Mouse (Mus musculus) MEL (cell line): ENCODE measurements around the gene Tbc1d9. TPM values are rescaled to one million over a fixed set of nuclear protein-coding genes. Genes with fewer than 3 reads are reported as not detected.
"Not testable (repeated sequence)": the region's sequence is repeated elsewhere in the genome, so short reads cannot be mapped to it uniquely, and the experiment has no call there.

Experiments
- DNase-seq: peaks from one replicate; pipeline ENCODE4 v3.0.0; 2011; ENCODE audit warnings: low read depth, low spot score
- H3K27ac ChIP-seq: 2 replicates; pipeline ENCODE4 v1.5.1; 2012; ENCODE audit warnings: low read depth, mild to moderate bottlenecking, control low read depth, low read length, moderate library complexity; ENCODE audit not compliant: control insufficient read depth
- H3K27me3 ChIP-seq, 2 experiments: fragments of 150-350 bp in 1 of 2; sonication (generic) in 1 of 2; 2 replicates each; pipeline ENCODE4 v1.6.1; 2012; ENCODE audit warnings: low read length in 2 of 2, mild to moderate bottlenecking in 2 of 2, improper control_type of control experiment in 1 of 2, moderate library complexity in 1 of 2; ENCODE audit not compliant: insufficient read depth in 2 of 2, control insufficient read depth in 1 of 2
- H3K36me3 ChIP-seq, 2 experiments: 2 replicates each; pipeline ENCODE4 v1.6.1; 2012 to 2014; ENCODE audit warnings: low read length in 2 of 2, improper control_type of control experiment in 1 of 2, inconsistent platforms in 1 of 2, mild to moderate bottlenecking in 1 of 2; ENCODE audit not compliant: insufficient read depth in 2 of 2, control insufficient read depth in 1 of 2
- H3K4me1 ChIP-seq, 2 experiments: fragments of 150-350 bp in 1 of 2; sonication (generic) in 1 of 2; 2 replicates each; pipeline ENCODE4 v1.6.1; 2012; ENCODE audit warnings: low read length in 2 of 2, improper control_type of control experiment in 1 of 2, mild to moderate bottlenecking in 1 of 2; ENCODE audit not compliant: insufficient read depth in 2 of 2, control insufficient read depth in 1 of 2
- H3K4me3 ChIP-seq, 2 experiments: fragments of 150-350 bp in 1 of 2; sonication (generic) in 1 of 2; 2 replicates each; pipeline ENCODE4 v1.5.1; 2012; ENCODE audit warnings: low read depth in 2 of 2, low read length in 2 of 2, mild to moderate bottlenecking in 2 of 2, moderate library complexity in 2 of 2, control low read depth in 1 of 2, improper control_type of control experiment in 1 of 2; ENCODE audit not compliant: control insufficient read depth in 1 of 2, insufficient read depth in 1 of 2
- H3K79me2 ChIP-seq: 2 replicates; pipeline ENCODE4 v1.6.1; 2012; ENCODE audit warnings: mild to moderate bottlenecking, low read length, moderate library complexity; ENCODE audit not compliant: control insufficient read depth, poor library complexity, insufficient read depth
- H3K9ac ChIP-seq: 2 replicates; pipeline ENCODE4 v1.6.1; 2012; ENCODE audit warnings: low read depth, mild to moderate bottlenecking, control low read depth, low read length, moderate library complexity; ENCODE audit not compliant: control insufficient read depth, poor library complexity, severe bottlenecking
- H3K9me3 ChIP-seq: fragments of 150-350 bp; sonication (generic); replicated peaks from 2 replicates; pipeline ENCODE4 v1.6.1; 2012; ENCODE audit warnings: mild to moderate bottlenecking, low read length, improper control_type of control experiment, moderate library complexity; ENCODE audit not compliant: insufficient read depth
- BHLHE40 ChIP-seq: IDR thresholded peaks from 2 replicates; pipeline ENCODE4 v1.6.1; 2012; ENCODE audit warnings: low read depth, mild to moderate bottlenecking, inconsistent platforms, low read length, improper control_type of control experiment, borderline replicate concordance
- CHD2 ChIP-seq: IDR thresholded peaks from 2 replicates; pipeline ENCODE4 v1.6.1; 2011; ENCODE audit warnings: low read length, improper control_type of control experiment
- ELF1 ChIP-seq: IDR thresholded peaks from 2 replicates; pipeline ENCODE4 v1.6.1; 2014; ENCODE audit warnings: low read depth, mild to moderate bottlenecking, inconsistent platforms, low read length, improper control_type of control experiment, moderate library complexity
- EP300 ChIP-seq, 2 experiments: IDR thresholded peaks; 2 replicates each; pipeline ENCODE4 v1.6.1; 2011; ENCODE audit warnings: improper control_type of control experiment in 2 of 2, low read length in 2 of 2, low read depth in 1 of 2, mild to moderate bottlenecking in 1 of 2
- ETS1 ChIP-seq: IDR thresholded peaks from 2 replicates; pipeline ENCODE4 v1.6.1; 2012; ENCODE audit warnings: low read depth, mild to moderate bottlenecking, inconsistent platforms, low read length, improper control_type of control experiment, moderate library complexity
- GABPA ChIP-seq: IDR thresholded peaks from 2 replicates; pipeline ENCODE4 v1.6.1; 2012; ENCODE audit warnings: low read depth, mild to moderate bottlenecking, inconsistent platforms, low read length, improper control_type of control experiment, moderate library complexity
- HCFC1 ChIP-seq: IDR thresholded peaks from 2 replicates; pipeline ENCODE4 v1.6.1; 2012; ENCODE audit warnings: low read depth, mild to moderate bottlenecking, inconsistent platforms, low read length, improper control_type of control experiment, moderate library complexity
- JUND ChIP-seq: IDR thresholded peaks from 2 replicates; pipeline ENCODE4 v1.6.1; 2011; ENCODE audit warnings: low read depth, mild to moderate bottlenecking, improper control_type of control experiment, low read length
- KAT2A ChIP-seq: conservative IDR thresholded peaks from 2 replicates; pipeline ENCODE4 v1.6.1; 2012; ENCODE audit warnings: low read depth, low read length, improper control_type of control experiment, inconsistent platforms
- MAZ ChIP-seq: IDR thresholded peaks from 2 replicates; pipeline ENCODE4 v1.6.1; 2012; ENCODE audit warnings: low read depth, mild to moderate bottlenecking, inconsistent platforms, low read length, improper control_type of control experiment
- MXI1 ChIP-seq: IDR thresholded peaks from 2 replicates; pipeline ENCODE4 v1.6.1; 2011; ENCODE audit warnings: mild to moderate bottlenecking, low read depth, low read length, improper control_type of control experiment
- POLR2AphosphoS2 ChIP-seq: IDR thresholded peaks from 2 replicates; pipeline ENCODE4 v1.6.1; 2011; ENCODE audit warnings: low read length, improper control_type of control experiment
- RCOR1 ChIP-seq: IDR thresholded peaks from 2 replicates; pipeline ENCODE4 v1.6.1; 2012; ENCODE audit warnings: low read depth, mild to moderate bottlenecking, inconsistent platforms, low read length, improper control_type of control experiment
- USF2 ChIP-seq, 2 experiments: IDR thresholded peaks; 2 replicates each; pipeline ENCODE4 v1.6.1; 2011 to 2012; ENCODE audit warnings: improper control_type of control experiment in 2 of 2, low read length in 2 of 2, borderline replicate concordance in 1 of 2, inconsistent platforms in 1 of 2, low read depth in 1 of 2, mild to moderate bottlenecking in 1 of 2; ENCODE audit not compliant: insufficient read depth in 1 of 2
- ZC3H11A ChIP-seq: IDR thresholded peaks from 2 replicates; pipeline ENCODE4 v1.6.1; 2012; ENCODE audit warnings: low read depth, mild to moderate bottlenecking, inconsistent platforms, low read length, improper control_type of control experiment
- ZNF384 ChIP-seq: IDR thresholded peaks from 2 replicates; pipeline ENCODE4 v1.6.1; 2012; ENCODE audit warnings: low read depth, mild to moderate bottlenecking, inconsistent platforms, low read length, improper control_type of control experiment
- polyA plus RNA-seq, 2 experiments: library from polyadenylated mRNA; stranded (reverse) in 1 of 2; unstranded in 1 of 2; fragments of >175 nt in 1 of 2; fragments of >200 nt in 1 of 2; gene quantifications; 2 replicates each; pipeline versions ENCODE4 v1.2.1 to v1.2.4; 2012; ENCODE audit warnings: low replicate concordance in 2 of 2, low read depth in 1 of 2; ENCODE audit not compliant: insufficient read length in 2 of 2, insufficient read depth in 1 of 2, missing spikeins in 1 of 2
- total RNA-seq: library from RNA; depleted of rRNA; stranded (reverse); fragments of 300-350 nt; gene quantifications from 2 replicates; pipeline ENCODE4 v1.2.3, GENCODE M21; 2012

The Tbc1d9 gene
- total and polyA plus RNA-seq, 3 experiments = not detected

DNA sequence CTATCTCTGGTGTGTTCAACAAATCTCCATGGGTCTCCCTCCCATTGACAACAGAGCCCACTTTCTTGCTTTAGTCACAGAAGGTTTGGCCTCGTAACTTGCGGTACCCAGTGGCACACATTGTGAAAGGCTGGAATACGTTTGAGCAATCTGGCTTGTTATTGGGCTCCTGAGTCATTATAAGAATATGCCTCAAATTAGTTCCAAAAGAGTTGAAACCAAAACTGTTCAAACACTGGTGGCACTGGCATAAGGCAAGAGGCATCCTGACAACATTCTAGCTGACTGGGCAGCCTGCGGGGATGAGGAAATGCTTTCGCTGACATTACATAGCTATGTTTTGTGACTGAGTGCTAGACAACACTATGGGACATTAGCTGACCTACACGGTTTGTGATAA lies 144.7 kb downstream of the Tbc1d9 start:
- H3K27me3 ChIP-seq = no peaks in the 10 kb centered on the region
- TF ChIP-seq ZC3H11A = no peak

DNA sequence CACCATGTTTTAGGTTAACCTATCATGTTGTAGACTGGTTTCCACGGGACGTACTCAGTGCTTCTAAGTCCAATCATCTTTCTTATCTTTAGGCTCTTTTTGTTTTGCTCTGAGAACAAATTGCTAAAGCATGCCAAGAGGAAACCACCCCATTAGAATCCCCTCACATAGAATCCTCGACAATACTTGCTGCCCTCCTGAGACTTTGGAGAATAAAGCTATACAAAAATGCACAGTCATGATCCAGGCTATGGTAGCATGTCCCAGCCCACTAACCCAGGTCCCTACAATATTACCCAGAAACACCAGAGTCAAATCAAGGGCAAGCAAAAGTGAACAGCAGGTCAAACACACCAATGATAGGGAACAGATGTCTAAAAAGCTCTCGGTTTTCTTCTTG lies 149.9 kb downstream of the Tbc1d9 start:
- not testable (repeated sequence) for H3K9me3 ChIP-seq, H3K79me2 ChIP-seq, H3K4me1 ChIP-seq, H3K27me3 ChIP-seq, H3K9ac ChIP-seq, H3K36me3 ChIP-seq, H3K27ac ChIP-seq, H3K4me3 ChIP-seq, DNase-seq

More for the DNA sequence above, 144.7 kb downstream of the Tbc1d9 start:
- no peaks in the 10 kb centered on the region for H3K9me3 ChIP-seq
- no peak overlapping the region for H3K9ac ChIP-seq
- no peak overlapping the region for H3K4me3 ChIP-seq
- no peaks in the 10 kb centered on the region for H3K36me3 ChIP-seq
- H3K79me2 ChIP-seq = no peaks in the 10 kb centered on the region
- no peaks in the 10 kb centered on the region for H3K4me1 ChIP-seq
- DNase-seq = no peak
- no peak overlapping the region for H3K27ac ChIP-seq

DNA sequence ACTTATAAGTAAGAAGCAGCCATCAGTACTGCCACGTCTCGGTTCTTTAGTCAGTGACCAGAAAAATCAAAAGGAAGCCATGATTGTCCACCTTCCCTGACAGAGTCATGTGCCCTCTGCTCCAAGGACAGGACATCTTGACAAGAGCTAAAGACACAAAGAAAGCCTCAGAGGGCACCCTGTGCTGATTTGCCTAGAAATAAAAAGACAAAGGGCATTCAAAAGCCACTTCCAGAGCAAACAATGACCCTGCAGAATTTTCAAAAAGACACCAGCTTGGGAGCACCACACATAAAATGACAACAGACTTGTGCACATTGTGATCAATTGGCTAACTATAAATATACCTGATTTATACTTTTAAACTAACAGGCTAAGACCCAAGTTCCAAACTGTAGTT lies 150.5 kb downstream of the Tbc1d9 start:
- no peak for TF ChIP-seq ETS1
- TF ChIP-seq MXI1 = no peak
- TF ChIP-seq EP300 (IDR thresholded peaks at IDR 0.05; ENCODE audit: low read depth in 1 of 2, low read length in 2 of 2) = no peak
- TF ChIP-seq ZNF384 = no peak
- no peak for TF ChIP-seq RCOR1
- TF ChIP-seq CHD2 = no peak
- no peak for TF ChIP-seq ELF1
- TF ChIP-seq MAZ = no peak
- TF ChIP-seq GABPA = no peak
- no peak for TF ChIP-seq HCFC1
- no peak for TF ChIP-seq BHLHE40
- no peak for TF ChIP-seq USF2 (IDR thresholded peaks at IDR 0.05; ENCODE audit: borderline replicate concordance in 1 of 2, insufficient read depth in 1 of 2, low read depth in 1 of 2, low read length in 2 of 2)
- TF ChIP-seq KAT2A = no peak
- no peak for TF ChIP-seq JUND
- no peak for TF ChIP-seq POLR2AphosphoS2
- H3K4me1 ChIP-seq = no peaks in the 10 kb centered on the region
- peaks cover 0 to 3% of the 10 kb centered on the region in 2 experiments; a peak in 1 of 4 replicates for H3K36me3 ChIP-seq
- H3K27ac ChIP-seq = no peak overlapping the region
- H3K79me2 ChIP-seq = no peaks in the 10 kb centered on the region
- DNase-seq = no peak
- no peaks in the 10 kb centered on the region for H3K9me3 ChIP-seq
- no peak overlapping the region for H3K4me3 ChIP-seq
- no peak overlapping the region for H3K9ac ChIP-seq
- H3K27me3 ChIP-seq = no peaks in the 10 kb centered on the region
